Mouse (Mus musculus): Measurements from ENCODE around the gene Gemin5. TPM values are rescaled to one million over a fixed set of nuclear protein-coding genes. Genes with fewer than 3 reads are reported as not detected.

Gene Gemin5
- polyA plus RNA-seq, 1 experiment: 8.0 TPM

Other genes starting within 250 kb of the Gemin5 start
- 43.0 and 56.5 TPM in 2 replicates for gene Larp1, start 159.5 kb downstream of the Gemin5 start, polyA plus RNA-seq (2012; rRNA removed)
- 1.2 and 1.3 TPM in 2 replicates for gene Gm12248, start 75.4 kb downstream of the Gemin5 start, polyA plus RNA-seq (2012; rRNA removed)
- gene Cnot8, start 64.4 kb downstream of the Gemin5 start, polyA plus RNA-seq (2012; rRNA removed): 52.2 and 54.6 TPM in 2 replicates
- gene Mrpl22, start 3.1 kb upstream of the Gemin5 start, polyA plus RNA-seq (2012; rRNA removed): 30.0 and 37.2 TPM in 2 replicates
- 12.6 and 14.0 TPM in 2 replicates for gene Igtp, start 31.0 kb upstream of the Gemin5 start, polyA plus RNA-seq (2012; rRNA removed)
- 9.2 and 11.4 TPM in 2 replicates for gene Irgm2, start 31.1 kb upstream of the Gemin5 start, polyA plus RNA-seq (2012; rRNA removed)
- 2.7 and 4.6 TPM in 2 replicates for gene 4930438A08Rik, start 106.3 kb upstream of the Gemin5 start, polyA plus RNA-seq (2012; rRNA removed)
- 42.3 and 45.8 TPM in 2 replicates for gene Zfp692, start 138.5 kb upstream of the Gemin5 start, polyA plus RNA-seq (2012; rRNA removed)
- 47.1 and 48.3 TPM in 2 replicates for gene Zfp672, start 161.8 kb upstream of the Gemin5 start, polyA plus RNA-seq (2012; rRNA removed)
- gene Sh3bp5l, start 162.2 kb upstream of the Gemin5 start, polyA plus RNA-seq (2012; rRNA removed): 56.5 and 58.4 TPM in 2 replicates
- 1,979 and 3,212 TPM in 2 replicates for gene Lypd8, start 210.5 kb upstream of the Gemin5 start, polyA plus RNA-seq (2012; rRNA removed)

Data from gonadal fat pad, adult 2 months (tissue).